Mouse (Mus musculus): Measurements from ENCODE around the gene Prss16.

Gene Prss16

GRCm38 (mm10) chr13:22036149-22036956 is 26.8 kb upstream of the Prss16 start:
- no peak for DNase-seq (ENCODE audit: low read depth, low spot score)

- DNase-seq (ENCODE audit: low read depth, low spot score): peak; percentile 97
Observed at GRCm38 (mm10) chr13:22035267-22036148, 26.0 kb upstream of the Prss16 start, which contains the start of the genes Hist1h2ah and Hist1h2bk. Gene Hist1h2ah, minus strand, starts transcription at chr13:22035568. Gene Hist1h2bk, plus strand, starts transcription at chr13:22035870.

- no peak for DNase-seq (ENCODE audit: low read depth, low spot score)
Observed at GRCm38 (mm10) chr13:22034443-22035266, 25.1 kb upstream of the Prss16 start.

- DNase-seq (ENCODE audit: low read depth, low spot score): no peak
Observed at GRCm38 (mm10) chr13:22033741-22034442, 24.4 kb upstream of the Prss16 start.

GRCm38 (mm10) chr13:22030493-22030892 is 21.0 kb upstream of the Prss16 start:
- DNase-seq (ENCODE audit: low read depth, low spot score): no peak

GRCm38 (mm10) chr13:22029928-22030327 is 20.4 kb upstream of the Prss16 start:
- DNase-seq (ENCODE audit: low read depth, low spot score): no peak

GRCm38 (mm10) chr13:22028673-22029460 is 19.3 kb upstream of the Prss16 start:
- peak; percentile 97 for DNase-seq (ENCODE audit: low read depth, low spot score)

GRCm38 (mm10) chr13:22026058-22027031 is 16.8 kb upstream of the Prss16 start:
- DNase-seq (ENCODE audit: low read depth, low spot score): peak; percentile 90

GRCm38 (mm10) chr13:22022241-22022640 is 12.7 kb upstream of the Prss16 start:
- peak; percentile 94 for DNase-seq (ENCODE audit: low read depth, low spot score)

GRCm38 (mm10) chr13:22021581-22021980 is 12.0 kb upstream of the Prss16 start:
- no peak for DNase-seq (ENCODE audit: low read depth, low spot score)

GRCm38 (mm10) chr13:22020901-22021339 is 11.4 kb upstream of the Prss16 start:
- no peak for DNase-seq (ENCODE audit: low read depth, low spot score)

- no peak for DNase-seq (ENCODE audit: low read depth, low spot score)
Observed at GRCm38 (mm10) chr13:22019934-22020835, 10.6 kb upstream of the Prss16 start.

- peak; percentile 93 for DNase-seq (ENCODE audit: low read depth, low spot score)
Observed at GRCm38 (mm10) chr13:22015479-22016450, 6.2 kb upstream of the Prss16 start.

- no peak for DNase-seq (ENCODE audit: low read depth, low spot score)
Observed at GRCm38 (mm10) chr13:22014411-22014845, 4.9 kb upstream of the Prss16 start.

GRCm38 (mm10) chr13:22013716-22014115 is 4.2 kb upstream of the Prss16 start:
- no peak for DNase-seq (ENCODE audit: low read depth, low spot score)

- DNase-seq (ENCODE audit: low read depth, low spot score): no peak
Observed at GRCm38 (mm10) chr13:22008707-22009106, 835 bp downstream of the Prss16 start.
